Mouse (Mus musculus) cortical plate, adult 2 months (tissue): ENCODE measurements around the gene Sytl3.
"Not testable (repeated sequence)": the region's sequence is repeated elsewhere in the genome, so short reads cannot be mapped to it uniquely, and the experiment has no call there.

ENCODE experiments used
- CTCF ChIP-seq: fragments of 200-500 bp; IDR thresholded peaks from 2 replicates; pipeline ENCODE4 v1.5.1; 2011; ENCODE audit warnings: mild to moderate bottlenecking, control low read depth, low read length; ENCODE audit not compliant: insufficient read depth; ENCODE audit errors: extremely low read depth
- POLR2A ChIP-seq: fragments of 200-500 bp; IDR thresholded peaks from 2 replicates; pipeline ENCODE4 v1.6.1; 2011; ENCODE audit warnings: mild to moderate bottlenecking, low read length, control low read depth; ENCODE audit not compliant: insufficient read depth; ENCODE audit errors: extremely low read depth

DNA sequence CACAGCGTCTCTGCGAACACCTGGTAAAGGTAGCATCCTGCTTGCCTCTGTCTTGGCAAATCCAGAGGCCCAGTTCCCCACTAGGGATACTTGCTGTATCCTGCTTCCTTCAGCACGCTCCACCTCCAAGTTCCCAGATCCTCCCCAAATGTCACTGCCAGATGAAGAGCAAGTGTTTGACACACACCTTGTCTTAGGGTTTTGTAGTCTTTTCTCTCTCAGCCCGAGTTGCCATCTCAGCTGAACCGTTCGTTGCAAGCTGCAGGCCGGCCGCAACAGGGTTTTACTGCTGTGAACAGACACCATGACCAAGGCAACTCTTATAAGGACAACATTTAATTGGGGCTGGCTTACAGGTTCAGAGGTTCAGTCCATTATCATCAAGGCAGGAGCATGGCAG, 12.1 kb upstream of the Sytl3 start:
- not testable (repeated sequence) for TF ChIP-seq POLR2A, CTCF
